Mouse (Mus musculus) heart, adult 2 months (tissue): Measurements from ENCODE around the gene Trim44. TPM values are rescaled to one million over a fixed set of nuclear protein-coding genes. Genes with fewer than 3 reads are reported as not detected.

Experiments used
- DNase-seq, 2 experiments: peaks; one replicate each; pipeline ENCODE4 v3.0.0; 2021
- H3K27ac ChIP-seq: fragments of 200-600 bp; 2 replicates; pipeline ENCODE4 v1.8.1; 2022
- H3K27me3 ChIP-seq: fragments of 200-500 bp; 2 replicates; pipeline ENCODE4 v1.6.1; 2012; ENCODE audit warnings: mild to moderate bottlenecking, low read length, inconsistent platforms, mixed read lengths; ENCODE audit not compliant: control insufficient read depth, insufficient read depth
- H3K36me3 ChIP-seq: fragments of 200-500 bp; 2 replicates; pipeline ENCODE4 v1.6.1; 2012; ENCODE audit warnings: low read length, inconsistent platforms; ENCODE audit not compliant: control insufficient read depth, insufficient read depth
- H3K4me1 ChIP-seq: fragments of 200-500 bp; 2 replicates; pipeline ENCODE4 v1.6.1; 2011; ENCODE audit warnings: low read length; ENCODE audit not compliant: control insufficient read depth, insufficient read depth
- H3K4me3 ChIP-seq: fragments of 200-600 bp; 2 replicates; pipeline ENCODE4 v1.8.1; 2022
- H3K79me2 ChIP-seq: fragments of 200-500 bp; replicated peaks from 2 replicates; pipeline ENCODE4 v1.6.1; 2012; ENCODE audit warnings: mild to moderate bottlenecking, inconsistent platforms, low read length, moderate library complexity, mixed read lengths; ENCODE audit not compliant: control insufficient read depth, insufficient read depth
- H3K9ac ChIP-seq: fragments of 200-500 bp; 2 replicates; pipeline ENCODE4 v1.6.1; 2012; ENCODE audit warnings: low read depth, mild to moderate bottlenecking, control low read depth, inconsistent platforms, low read length, mixed read lengths
- CTCF ChIP-seq: fragments of 200-600 bp; IDR thresholded peaks from 2 replicates; pipeline ENCODE4 v1.8.1; 2022; ENCODE audit warnings: antibody characterized with exemption, mild to moderate bottlenecking, moderate library complexity
- EP300 ChIP-seq: fragments of 200-500 bp; IDR thresholded peaks from 2 replicates; pipeline ENCODE4 v1.6.1; 2011; ENCODE audit warnings: low read depth, low read length, control low read depth; ENCODE audit not compliant: insufficient read depth
- POLR2A ChIP-seq: fragments of 200-500 bp; IDR thresholded peaks from 2 replicates; pipeline ENCODE4 v1.6.1; 2011; ENCODE audit warnings: mild to moderate bottlenecking, low read depth, low read length, control low read depth; ENCODE audit not compliant: insufficient read depth
- WGBS: fragments of 180-500 bp; shearing (Covaris S2); methylation state at CpG from one replicate; pipeline ENCODE4 v1.1.7; 2018; 5-methylcytosine and 5-hydroxymethylcytosine counted together
- intact Hi-C: fragments of 180-260 bp; cut with DNase I; formaldehyde crosslinking; loops from one replicate; pipeline ENCODE4 v1.15.1; 2025
- polyA plus RNA-seq: library from polyadenylated mRNA; depleted of rRNA; stranded (reverse); fragments of >200 nt; gene quantifications from 2 replicates; pipeline ENCODE4 v1.2.3, GENCODE M21; 2012
- total RNA-seq, 2 experiments: library from RNA; stranded (reverse); gene quantifications; 2 replicates each; pipeline ENCODE4 v1.2.3; 2021

The Trim44 gene
- total and polyA plus RNA-seq, 3 experiments, result 13.0 to 28.8 (median 27.7) TPM

DNA sequence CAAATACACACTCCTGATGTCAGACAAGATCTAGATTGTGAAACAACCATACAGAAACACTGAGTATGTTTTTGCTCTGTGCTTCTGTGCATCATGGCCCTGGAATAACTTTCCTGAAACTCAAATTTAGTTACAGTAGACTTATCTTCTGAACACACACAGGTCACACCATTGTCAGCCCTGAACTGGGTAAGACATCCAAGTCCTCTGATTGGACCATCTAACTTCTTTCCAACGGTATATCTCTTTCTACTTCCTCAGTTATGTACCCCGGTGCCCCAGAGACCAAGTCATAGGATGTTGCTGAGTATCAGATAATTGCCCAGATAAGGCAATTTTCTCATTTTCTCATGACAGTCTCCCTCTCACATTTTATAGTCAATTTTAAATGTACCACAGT lies 5.1 kb upstream of the Trim44 start:
- Histone ChIP-seq H3K9ac (no peak overlapping the region), H3K4me1 (no peaks in the 10 kb centered on the region), H3K27ac (no peak overlapping the region), H3K36me3 (no peaks in the 10 kb centered on the region), H3K27me3 (no peaks in the 10 kb centered on the region), H3K4me3 (no peak overlapping the region), H3K79me2 (no peaks in the 10 kb centered on the region)
- no peak for TF ChIP-seq CTCF
- TF ChIP-seq EP300, result no peak
- TF ChIP-seq POLR2A, result no peak
- intact Hi-C loops, result no loop called here
- WGBS, result 52% methylated on average over 2 of the region's 2 CpGs
- DNase-seq, result no peak

DNA sequence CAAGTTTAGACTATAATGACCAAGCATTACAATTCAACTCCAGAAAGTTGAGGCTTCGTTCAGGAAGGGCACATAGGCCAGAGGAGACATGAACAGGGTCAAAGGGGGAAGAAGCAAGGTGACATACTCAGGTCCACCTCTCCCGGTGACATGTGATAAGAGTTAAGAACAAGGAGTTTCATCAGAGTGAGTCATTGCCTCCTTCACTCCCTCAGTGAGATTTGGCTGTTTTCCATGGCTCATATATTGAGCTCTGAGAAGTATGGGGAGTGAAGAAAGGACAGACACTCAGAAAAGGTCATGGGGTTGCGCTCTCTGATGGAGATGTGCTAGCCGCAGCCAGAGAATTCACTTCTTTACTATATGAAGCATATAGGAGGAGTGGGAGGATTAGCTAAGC lies 3.0 kb upstream of the Trim44 start:
- intact Hi-C loops, result no loop called here
- 50% methylated on average over 4 of the region's 4 CpGs for WGBS
- Histone ChIP-seq H3K4me3 (no peak overlapping the region), H3K9ac (no peak overlapping the region), H3K79me2 (no peaks in the 10 kb centered on the region), H3K27me3 (no peaks in the 10 kb centered on the region), H3K36me3 (no peaks in the 10 kb centered on the region), H3K4me1 (no peaks in the 10 kb centered on the region), H3K27ac (no peak overlapping the region)
- TF ChIP-seq CTCF (no peak), EP300 (no peak), POLR2A (no peak)
- no peak for DNase-seq

DNA sequence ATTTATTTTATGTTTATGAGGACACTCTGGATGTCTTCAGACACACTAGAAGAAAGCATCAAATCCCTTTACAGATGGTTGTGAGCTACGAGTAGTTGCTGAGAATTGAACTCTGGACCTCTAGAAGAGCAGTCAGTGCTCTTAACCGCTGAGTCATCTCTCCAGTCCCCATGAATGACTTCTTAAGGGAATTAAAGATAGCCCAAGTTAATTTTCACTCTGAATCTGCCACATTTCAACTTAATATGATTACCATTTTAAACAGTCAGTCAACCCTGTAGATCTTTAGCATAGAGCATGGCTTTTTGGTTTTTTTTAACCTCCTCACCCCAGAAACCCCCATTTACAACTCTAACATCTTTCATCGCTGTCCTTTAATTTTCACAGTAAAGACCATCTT lies 2.1 kb upstream of the Trim44 start:
- Histone ChIP-seq H3K4me1 (no peaks in the 10 kb centered on the region), H3K4me3 (no peak overlapping the region)
- intact Hi-C loops, result loop anchor here (5.0 kb wide), 1 partner anchor 38 kb away; no protein-coding TSS in a partner anchor

DNA sequence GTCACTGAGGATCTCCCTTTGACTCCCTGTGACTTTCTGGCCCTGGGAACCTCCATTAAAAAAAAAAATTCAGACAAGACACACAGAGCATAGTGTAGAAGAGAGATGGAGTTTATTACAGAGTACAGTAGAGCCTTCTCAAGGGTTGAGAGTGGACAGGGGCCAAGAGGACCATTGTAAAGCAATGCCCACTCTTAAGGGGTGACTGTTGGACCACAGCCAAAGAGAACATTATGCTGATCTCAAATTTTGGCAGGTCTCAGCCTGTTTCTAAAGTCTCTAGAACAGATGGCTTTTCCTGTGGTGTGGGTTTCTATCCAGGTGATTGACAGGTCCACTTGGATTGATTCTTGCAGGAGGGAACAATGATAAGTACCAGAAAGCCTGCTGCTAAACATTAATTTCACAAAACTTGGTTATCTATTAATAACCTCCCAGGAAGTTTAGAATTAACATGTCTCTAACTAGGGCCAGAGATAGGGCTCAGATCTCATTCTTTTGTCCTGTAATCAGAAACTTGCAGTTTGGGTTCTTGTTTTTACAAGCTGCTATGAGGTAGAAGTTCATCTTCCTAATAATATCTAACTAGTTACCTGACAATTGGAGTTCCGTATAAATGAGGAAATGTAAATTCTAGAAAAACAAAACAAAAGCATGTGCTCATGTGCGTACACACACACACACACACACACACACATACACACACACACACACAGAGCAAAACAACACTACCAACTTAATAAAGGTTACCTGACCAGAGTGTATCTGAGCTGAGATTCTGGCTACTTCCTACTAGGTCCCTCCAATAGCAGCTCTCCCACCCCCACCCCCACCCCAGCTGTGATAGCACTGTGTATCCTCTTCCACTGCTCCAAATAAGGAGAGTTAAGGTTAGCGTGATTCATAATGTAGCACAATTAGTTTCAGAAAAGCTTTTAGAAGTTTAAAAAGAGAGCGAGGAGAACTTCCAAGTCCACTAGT lies 1.0 kb downstream of the Trim44 start:
- Histone ChIP-seq H3K4me3 (no peak overlapping the region), H3K79me2 (no peaks in the 10 kb centered on the region), H3K4me1 (no peaks in the 10 kb centered on the region), H3K27ac (no peak overlapping the region), H3K36me3 (no peaks in the 10 kb centered on the region), H3K9ac (no peak overlapping the region), H3K27me3 (no peaks in the 10 kb centered on the region)
- no peak for TF ChIP-seq POLR2A
- TF ChIP-seq CTCF, result no peak
- no peak for TF ChIP-seq EP300
- intact Hi-C loops, result loop anchor here (5.0 kb wide), 1 partner anchor 41 kb away; no protein-coding TSS in a partner anchor
- DNase-seq, result no peak
- WGBS, result 64% methylated on average over 4 of the region's 4 CpGs

More for the DNA sequence above, 2.1 kb upstream of the Trim44 start:
- 95% methylated on average over 3 of the region's 3 CpGs for WGBS
- Histone ChIP-seq H3K36me3 (no peaks in the 10 kb centered on the region), H3K27ac (no peak overlapping the region), H3K79me2 (no peaks in the 10 kb centered on the region), H3K9ac (no peak overlapping the region), H3K27me3 (no peaks in the 10 kb centered on the region)
- no peak for DNase-seq
- TF ChIP-seq CTCF (no peak), EP300 (no peak), POLR2A (no peak)

DNA sequence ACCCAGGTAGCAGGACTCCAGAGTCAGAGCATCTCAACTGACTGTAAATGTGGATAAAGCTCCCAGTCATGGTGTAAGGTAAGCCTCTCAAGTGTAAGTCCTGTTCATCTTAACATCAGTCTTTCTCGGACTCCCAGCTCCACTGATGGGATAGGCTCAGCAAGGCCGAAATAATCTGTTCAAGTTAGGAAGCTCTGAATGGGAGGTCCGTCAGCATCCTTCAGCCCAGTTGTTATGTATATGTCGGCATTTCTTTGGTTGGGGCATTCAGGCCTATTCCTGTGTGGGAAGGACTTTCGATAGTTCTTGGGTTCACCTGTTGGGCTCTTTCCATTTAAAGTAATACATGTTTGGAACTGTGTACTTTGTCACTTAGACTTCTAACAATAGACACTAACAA lies 3.6 kb downstream of the Trim44 start:
- no peak for DNase-seq
- TF ChIP-seq EP300 (no peak), POLR2A (no peak), CTCF (no peak)
- intact Hi-C loops, result loop anchor here (5.0 kb wide), 3 partner anchors 42 to 312 kb away; no protein-coding TSS in a partner anchor
- Histone ChIP-seq H3K79me2 (peaks cover 6% of the 10 kb centered on the region), H3K27ac (no peak overlapping the region), H3K4me1 (peaks cover 6% of the 10 kb centered on the region), H3K27me3 (no peaks in the 10 kb centered on the region), H3K9ac (no peak overlapping the region), H3K36me3 (peaks cover 5% of the 10 kb centered on the region), H3K4me3 (no peak overlapping the region)
- WGBS, result 92% methylated on average over 5 of the region's 5 CpGs

DNA sequence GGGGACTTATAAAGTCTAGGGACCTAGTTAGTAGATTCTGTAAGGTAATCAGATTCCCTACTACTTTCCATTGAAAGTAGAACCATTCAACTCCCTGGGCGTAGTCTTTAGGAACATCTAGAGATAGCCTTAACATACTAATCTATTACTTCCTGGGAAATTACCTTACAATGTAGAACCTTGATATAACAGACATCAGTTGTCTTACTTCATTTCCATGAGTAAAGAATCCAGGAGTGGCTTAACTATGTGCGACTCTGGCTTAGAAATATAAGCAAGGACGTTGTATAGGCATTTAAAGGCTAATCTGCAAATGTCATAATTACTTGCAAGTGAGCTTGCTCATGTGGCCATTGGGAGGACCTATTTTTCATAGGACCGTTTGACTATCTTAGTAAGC lies 4.3 kb downstream of the Trim44 start:
- intact Hi-C loops, result loop anchor here (5.0 kb wide), 3 partner anchors 41 to 311 kb away; no protein-coding TSS in a partner anchor
- no peak for TF ChIP-seq CTCF
- TF ChIP-seq EP300, result no peak
- no peak for TF ChIP-seq POLR2A
- H3K27me3 ChIP-seq, result no peaks in the 10 kb centered on the region
- peaks cover 6% of the 10 kb centered on the region for H3K4me1 ChIP-seq
- H3K79me2 ChIP-seq, result peaks cover 6% of the 10 kb centered on the region
- no peak overlapping the region for H3K27ac ChIP-seq
- H3K36me3 ChIP-seq, result peaks cover 7% of the 10 kb centered on the region
- WGBS, result 80% methylated on average over 4 of the region's 4 CpGs
- H3K4me3 ChIP-seq, result no peak overlapping the region
- no peak overlapping the region for H3K9ac ChIP-seq
- DNase-seq, result no peak
